Mouse (Mus musculus) embryonic fibroblast, embryonic 13.5 days (primary cell): ENCODE measurements around the gene Reep3. TPM values are rescaled to one million over a fixed set of nuclear protein-coding genes. Genes with fewer than 3 reads are reported as not detected.

Source experiments
- H3K27ac ChIP-seq: 2 replicates; pipeline ENCODE4 v1.5.1; 2012; ENCODE audit warnings: low read length, control low read depth, inconsistent platforms; ENCODE audit not compliant: insufficient read depth
- H3K4me1 ChIP-seq: 2 replicates; pipeline ENCODE4 v1.6.1; 2011; ENCODE audit warnings: low read length; ENCODE audit not compliant: control insufficient read depth, insufficient read depth
- H3K4me3 ChIP-seq: 2 replicates; pipeline ENCODE4 v1.5.1; 2011; ENCODE audit warnings: mild to moderate bottlenecking, control low read depth, low read length; ENCODE audit not compliant: insufficient read depth
- CTCF ChIP-seq: IDR thresholded peaks from 2 replicates; pipeline ENCODE4 v1.5.1; 2011; ENCODE audit warnings: mild to moderate bottlenecking, control low read depth, low read length, moderate library complexity, borderline replicate concordance; ENCODE audit not compliant: insufficient read depth
- POLR2A ChIP-seq: IDR thresholded peaks from 2 replicates; pipeline ENCODE4 v1.6.1; 2011; ENCODE audit warnings: low read depth, mild to moderate bottlenecking, control low read depth, low read length, moderate library complexity
- polyA plus RNA-seq: library from polyadenylated mRNA; stranded (reverse); fragments of >200 nt; gene quantifications from 2 replicates; pipeline ENCODE4 v1.2.4, GENCODE M21; 2011; ENCODE audit warnings: low read depth; ENCODE audit not compliant: missing spikeins, insufficient read length

Gene Reep3
- polyA plus RNA-seq, 1 experiment = 76.0 TPM

- Histone ChIP-seq H3K4me1 (peaks cover 19% of the 10 kb centered on the region), H3K4me3 (no peak overlapping the region), H3K27ac (no peak overlapping the region)
- no peak for TF ChIP-seq CTCF
- no peak for TF ChIP-seq POLR2A
Measured at GRCm38 (mm10) chr10:67057208-67057607, 39.5 kb downstream of the Reep3 start.

- H3K4me1 ChIP-seq = peaks cover 21% of the 10 kb centered on the region
- TF ChIP-seq POLR2A (no peak), CTCF (no peak)
- H3K4me3 ChIP-seq = no peak overlapping the region
- H3K27ac ChIP-seq = peak overlapping the region; percentile 56
Measured at GRCm38 (mm10) chr10:67055867-67056856, 40.6 kb downstream of the Reep3 start.

GRCm38 (mm10) chr10:67053475-67053874, 43.3 kb downstream of the Reep3 start:
- no peak overlapping the region for H3K4me3 ChIP-seq
- peaks cover 18% of the 10 kb centered on the region for H3K4me1 ChIP-seq
- H3K27ac ChIP-seq = peak overlapping the region; percentile 54
- TF ChIP-seq POLR2A = no peak
- TF ChIP-seq CTCF = no peak

GRCm38 (mm10) chr10:67052429-67052828, 44.3 kb downstream of the Reep3 start:
- Histone ChIP-seq H3K4me1 (peaks cover 17% of the 10 kb centered on the region), H3K27ac (peak overlapping the region; percentile 15), H3K4me3 (no peak overlapping the region)
- TF ChIP-seq CTCF (no peak), POLR2A (no peak)

- TF ChIP-seq CTCF (no peak), POLR2A (no peak)
- Histone ChIP-seq H3K27ac (no peak overlapping the region), H3K4me1 (peaks cover 15% of the 10 kb centered on the region), H3K4me3 (no peak overlapping the region)
Measured at GRCm38 (mm10) chr10:67051466-67051865, 45.3 kb downstream of the Reep3 start.

GRCm38 (mm10) chr10:67050766-67051165, 46.0 kb downstream of the Reep3 start:
- TF ChIP-seq CTCF (no peak), POLR2A (no peak)
- Histone ChIP-seq H3K27ac (no peak overlapping the region), H3K4me3 (no peak overlapping the region), H3K4me1 (peaks cover 13% of the 10 kb centered on the region)

GRCm38 (mm10) chr10:67049621-67050020, 47.1 kb downstream of the Reep3 start:
- peaks cover 15% of the 10 kb centered on the region for H3K4me1 ChIP-seq
- H3K4me3 ChIP-seq = no peak overlapping the region
- H3K27ac ChIP-seq = no peak overlapping the region
- no peak for TF ChIP-seq CTCF

- Histone ChIP-seq H3K4me1 (peaks cover 15% of the 10 kb centered on the region), H3K4me3 (no peak overlapping the region), H3K27ac (no peak overlapping the region)
- TF ChIP-seq CTCF (no peak), POLR2A (no peak)
Measured at GRCm38 (mm10) chr10:67048871-67049615, 47.7 kb downstream of the Reep3 start.

- Histone ChIP-seq H3K4me3 (no peak overlapping the region), H3K27ac (peak overlapping the region; percentile 4; the same call in 1 of the 2 replicates), H3K4me1 (peaks cover 12% of the 10 kb centered on the region)
- TF ChIP-seq POLR2A (no peak), CTCF (no peak)
Measured at GRCm38 (mm10) chr10:67047712-67048645, 48.8 kb downstream of the Reep3 start.

- peaks cover 13% of the 10 kb centered on the region for H3K4me1 ChIP-seq
- H3K4me3 ChIP-seq = no peak overlapping the region
- H3K27ac ChIP-seq = peak overlapping the region; percentile 46
- TF ChIP-seq POLR2A (no peak), CTCF (no peak)
Measured at GRCm38 (mm10) chr10:67045192-67045899, 51.4 kb downstream of the Reep3 start.
